Mouse (Mus musculus): ENCODE results near the gene Polr2a. TPM values are rescaled to one million over a fixed set of nuclear protein-coding genes. Genes with fewer than 3 reads are reported as not detected.
"Not testable (repeated sequence)": the region's sequence is repeated elsewhere in the genome, so short reads cannot be mapped to it uniquely, and the experiment has no call there.

Polr2a gene
- total RNA-seq, 2 experiments from 2014 or later = 64.6 to 65.4 TPM

DNA sequence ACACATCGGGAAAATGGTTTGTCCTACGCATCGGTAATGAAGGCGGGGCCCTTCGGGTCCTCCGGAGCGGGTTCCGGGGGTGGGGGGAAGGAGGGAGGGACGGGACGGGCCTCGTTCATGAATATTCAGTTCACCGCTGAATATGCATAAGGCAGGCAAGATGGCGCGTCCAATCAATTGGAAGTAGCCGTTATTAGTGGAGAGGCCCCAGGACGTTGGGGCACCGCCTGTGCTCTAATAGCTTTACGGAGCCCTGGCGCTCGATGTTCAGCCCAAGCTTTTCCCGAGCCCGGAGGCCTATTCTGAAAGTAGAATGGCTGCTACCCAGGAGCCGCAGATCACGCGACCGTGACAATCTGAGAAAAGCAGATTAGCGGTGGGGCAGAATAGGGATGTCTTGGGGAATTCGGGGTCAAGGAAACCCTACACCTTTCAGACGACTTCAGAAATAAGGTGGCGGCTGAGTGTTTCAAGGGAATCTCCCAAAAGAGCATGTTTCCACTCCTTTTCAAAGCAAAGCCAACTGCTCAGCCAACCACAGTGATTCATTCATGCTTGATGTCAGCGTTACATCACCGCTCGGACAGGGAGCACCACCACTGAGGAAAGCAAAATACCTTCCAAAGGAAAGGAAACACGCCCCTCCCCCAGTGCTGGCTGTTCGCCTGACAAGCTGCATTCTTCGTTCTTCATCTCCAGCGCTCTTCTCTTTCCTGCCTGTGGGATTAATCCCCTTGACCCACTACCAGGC is 709 bp upstream of the Polr2a start:
- TF ChIP-seq CTCF (conservative IDR thresholded peaks at IDR 0.05) = no peak
- Histone ChIP-seq H3K27ac (peak overlapping the region; percentile 100), H3K4me3 (peak overlapping the region; percentile 67)
- peak; percentile 77 to 91 for DNase-seq (ENCODE audit: low spot score in 2 of 2)

DNA sequence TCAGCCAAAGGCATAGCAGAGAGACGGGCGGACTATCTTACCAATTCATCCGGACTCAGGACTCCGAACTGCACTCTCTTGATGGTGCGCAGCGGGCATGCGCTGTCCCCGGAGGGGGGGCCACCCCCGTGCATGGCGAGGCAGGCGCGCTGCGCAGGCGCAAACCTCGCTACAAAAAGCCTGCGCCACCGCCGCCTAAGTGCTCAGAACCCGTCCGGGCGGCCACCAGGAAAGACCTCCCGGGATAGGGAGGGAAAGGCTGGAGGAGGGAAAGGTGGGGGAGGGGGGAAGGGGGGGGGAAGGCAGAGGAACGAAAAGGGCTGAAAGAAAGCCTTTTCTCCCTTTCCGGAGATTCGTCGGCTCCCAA is 364 bp downstream of the Polr2a start:
- peak; percentile 96 to 98 for DNase-seq (ENCODE audit: low spot score in 2 of 2)
- no peak for TF ChIP-seq CTCF (conservative IDR thresholded peaks at IDR 0.05)
- H3K27ac ChIP-seq = peak overlapping the region; percentile 100
- H3K4me3 ChIP-seq = peak overlapping the region; percentile 67

DNA sequence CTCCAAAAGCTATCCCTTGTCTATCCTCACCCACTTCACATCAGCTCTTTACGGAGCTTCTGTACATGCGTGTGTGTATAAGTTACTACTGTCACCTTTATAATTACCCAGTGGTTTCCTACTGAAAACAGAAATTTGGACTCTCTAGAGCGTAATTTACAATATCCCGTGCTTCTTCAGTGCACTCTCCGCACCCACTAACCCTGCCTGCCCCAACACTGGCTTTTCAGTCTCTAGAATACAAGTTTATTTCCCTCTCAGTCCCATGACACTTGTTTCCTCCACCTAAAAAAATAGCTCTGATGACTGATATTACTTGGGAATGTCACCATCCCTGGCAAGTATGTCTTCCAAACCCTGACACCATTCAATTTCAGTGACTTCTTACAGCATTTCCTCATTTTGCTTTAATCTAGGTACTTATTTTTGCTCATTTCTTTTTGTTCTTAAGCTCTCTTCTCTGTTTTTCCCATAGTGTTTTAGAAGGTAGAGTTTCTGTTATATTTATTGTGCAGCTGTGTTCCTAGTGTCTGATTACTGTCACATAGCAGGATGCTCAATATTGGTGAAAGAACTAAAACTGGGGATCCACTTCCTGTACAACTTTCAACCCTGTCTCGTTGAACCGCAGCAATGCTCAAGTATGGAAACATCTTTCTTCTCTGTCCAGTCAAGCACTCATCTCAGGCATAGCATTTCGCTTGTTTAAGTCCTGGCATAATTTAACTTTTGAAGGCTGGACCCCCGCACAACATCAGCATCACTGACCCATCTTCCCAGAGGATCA is 941 bp downstream of the Polr2a start:
- Histone ChIP-seq H3K4me3 (peak overlapping the region; percentile 67), H3K27ac (peak overlapping the region; percentile 100)
- no peak for DNase-seq (ENCODE audit: low spot score in 2 of 2)
- no peak for TF ChIP-seq CTCF (conservative IDR thresholded peaks at IDR 0.05)

DNA sequence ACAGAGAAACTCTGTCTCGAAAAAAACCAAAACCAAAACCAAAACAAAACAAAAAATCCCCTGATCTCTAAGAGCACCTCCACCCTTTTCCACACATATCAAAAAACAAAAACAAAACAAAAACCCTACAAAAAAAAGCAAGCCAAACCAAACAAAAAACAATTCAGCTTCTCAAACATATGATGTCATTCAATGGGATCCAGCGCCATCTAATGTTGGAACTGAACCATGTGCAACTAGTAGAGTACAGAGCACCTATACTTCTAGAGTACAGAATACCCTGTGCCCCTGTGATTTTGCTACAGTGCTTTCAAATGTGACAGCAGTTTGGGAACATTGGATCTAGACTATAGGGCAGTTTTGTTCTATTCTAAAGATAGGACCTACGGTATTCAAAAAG is 3.7 kb downstream of the Polr2a start:
- DNase-seq (ENCODE audit: low spot score in 2 of 2) = peak; percentile 51 to 52
- Histone ChIP-seq H3K27ac (peak overlapping the region; percentile 77), H3K4me3 (no peak overlapping the region)
- peak; percentile 84 for TF ChIP-seq CTCF (conservative IDR thresholded peaks at IDR 0.05)

DNA sequence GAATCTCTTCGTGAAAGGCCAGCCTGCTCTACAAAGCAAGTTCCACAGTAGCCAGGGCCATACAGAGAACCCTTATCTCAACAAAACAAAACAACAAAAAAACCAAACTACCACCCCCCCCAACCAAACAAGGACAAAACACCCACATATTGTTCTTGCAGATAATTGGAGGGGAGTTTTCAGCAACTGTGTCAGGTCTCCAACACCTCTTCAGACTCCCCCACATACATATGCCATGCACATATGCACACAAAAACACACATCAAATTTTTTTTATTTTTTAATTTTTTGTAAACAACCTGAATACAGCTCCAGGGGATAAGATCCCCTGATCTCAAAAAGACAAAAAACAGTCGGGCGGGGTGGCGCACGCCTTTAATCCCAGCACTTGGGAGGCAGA is 4.2 kb downstream of the Polr2a start:
- DNase-seq (ENCODE audit: low spot score in 2 of 2) = no peak
- no peak for TF ChIP-seq CTCF (conservative IDR thresholded peaks at IDR 0.05)
- H3K27ac ChIP-seq = peak overlapping the region; percentile 77
- no peak overlapping the region for H3K4me3 ChIP-seq

DNA sequence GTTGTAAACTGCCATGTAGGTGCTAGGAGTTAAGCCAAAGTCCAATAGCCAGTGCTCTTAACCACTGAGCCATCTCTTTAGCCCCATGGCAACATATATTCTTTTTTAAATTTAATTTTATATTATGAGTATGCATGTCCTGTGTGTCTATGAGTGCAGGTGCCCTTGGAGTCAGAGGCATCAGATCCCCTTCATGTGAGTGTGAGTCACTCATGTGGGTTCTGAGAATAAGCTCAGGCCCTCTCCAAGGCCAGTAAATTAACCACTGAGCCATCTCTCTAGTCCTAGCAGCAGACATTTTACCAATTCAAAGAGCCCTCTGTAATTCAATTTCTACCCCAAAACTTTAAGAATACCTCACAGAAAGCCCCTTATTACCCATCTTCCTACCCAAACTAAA is 5.8 kb downstream of the Polr2a start:
- TF ChIP-seq CTCF (conservative IDR thresholded peaks at IDR 0.05) = no peak
- Histone ChIP-seq H3K27ac (peak overlapping the region; percentile 36; the same call in 1 of the 2 replicates), H3K4me3 (no peak overlapping the region)
- DNase-seq (ENCODE audit: low spot score in 2 of 2) = no peak

DNA sequence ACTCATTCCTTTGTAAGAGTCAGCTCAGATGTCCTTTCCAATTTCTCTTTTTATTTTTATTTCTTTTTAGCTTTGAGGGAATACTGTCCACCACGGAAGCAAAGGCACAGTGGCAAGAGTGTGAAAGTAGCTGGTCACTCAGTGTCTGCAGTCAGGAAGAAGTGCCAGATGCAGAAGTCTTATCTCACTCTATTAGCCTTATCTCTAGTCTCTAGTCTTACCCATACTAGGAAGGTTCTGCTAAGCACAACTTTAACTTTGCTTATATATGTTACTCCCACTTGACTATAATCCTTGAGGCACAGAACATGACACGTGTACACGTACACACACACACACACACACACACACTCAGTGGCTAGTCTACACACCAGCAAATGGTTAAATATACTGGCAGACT is 6.8 kb downstream of the Polr2a start:
- no peak for TF ChIP-seq CTCF (conservative IDR thresholded peaks at IDR 0.05)
- no peak for DNase-seq (ENCODE audit: low spot score in 2 of 2)
- Histone ChIP-seq H3K27ac (no peak overlapping the region), H3K4me3 (no peak overlapping the region)

DNA sequence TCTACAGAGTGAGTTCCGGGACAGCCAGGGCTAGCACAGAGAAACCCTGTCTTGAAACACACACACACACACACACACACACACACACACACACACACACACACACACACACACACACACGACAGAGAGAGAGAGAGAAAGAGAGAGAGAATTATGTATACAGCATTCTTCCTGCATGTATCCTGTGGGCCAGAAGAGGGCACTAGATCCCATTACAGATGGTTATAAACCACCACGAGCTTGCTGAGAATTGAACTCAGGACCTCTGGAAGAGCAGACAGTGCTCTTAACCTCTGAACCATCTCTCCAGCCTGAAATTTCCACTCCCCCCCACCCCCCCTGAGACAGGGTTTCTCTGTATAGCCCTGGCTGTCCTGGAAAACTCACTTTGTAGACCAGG is 27.0 kb downstream of the Polr2a start:
- peak; percentile 45 for TF ChIP-seq CTCF (conservative IDR thresholded peaks at IDR 0.05)
- H3K4me3 ChIP-seq; DNase-seq (ENCODE audit: low spot score in 2 of 2); H3K27ac ChIP-seq: not testable (repeated sequence)

DNA sequence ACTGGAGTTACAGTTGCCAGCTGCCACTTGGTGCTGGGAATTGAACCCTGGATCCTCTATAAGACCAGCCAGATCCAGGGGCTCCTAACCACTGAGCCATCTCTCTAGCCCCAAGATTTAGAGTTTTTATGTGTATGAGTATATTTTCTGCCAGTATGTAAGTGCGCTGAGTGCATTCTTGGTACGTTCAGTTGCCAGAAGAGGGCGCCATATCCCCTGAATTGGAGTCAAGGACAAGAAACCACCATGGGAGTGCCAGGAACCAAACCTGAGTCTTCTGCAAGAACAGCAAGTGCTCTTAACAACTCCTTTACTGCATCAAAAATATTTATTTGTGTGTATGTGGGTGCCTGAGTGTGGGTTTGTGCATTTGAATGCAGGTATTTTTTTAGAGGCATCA is 29.4 kb downstream of the Polr2a start:
- H3K27ac ChIP-seq = no peak overlapping the region
- TF ChIP-seq CTCF (conservative IDR thresholded peaks at IDR 0.05) = peak; percentile 73
- DNase-seq (ENCODE audit: low spot score in 2 of 2) = peak in 1 of 2 experiments; percentile 14
- H3K4me3 ChIP-seq = no peak overlapping the region

DNA sequence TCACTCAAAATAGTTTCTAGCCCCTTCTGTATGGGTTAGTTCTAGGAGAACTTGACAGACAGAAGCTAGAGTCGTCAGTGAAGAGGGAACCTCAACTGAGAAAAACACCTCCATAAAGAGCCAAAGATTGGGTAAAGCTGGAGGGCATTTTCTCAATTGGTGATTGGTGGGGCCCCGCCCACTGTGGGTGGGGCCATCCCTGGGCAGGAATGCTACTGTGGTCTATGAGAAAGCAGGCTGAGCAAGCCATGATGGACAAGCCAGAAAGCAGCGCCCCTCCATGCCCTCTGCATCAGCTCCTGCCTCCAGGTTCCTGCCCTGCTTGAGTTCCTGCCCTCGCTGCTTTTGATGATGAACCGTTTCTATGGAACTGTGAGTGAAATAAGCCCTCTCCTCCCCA is 32.5 kb downstream of the Polr2a start:
- no peak for TF ChIP-seq CTCF (conservative IDR thresholded peaks at IDR 0.05)
- DNase-seq (ENCODE audit: low spot score in 2 of 2) = no peak
- H3K4me3 ChIP-seq = no peak overlapping the region
- no peak overlapping the region for H3K27ac ChIP-seq

DNA sequence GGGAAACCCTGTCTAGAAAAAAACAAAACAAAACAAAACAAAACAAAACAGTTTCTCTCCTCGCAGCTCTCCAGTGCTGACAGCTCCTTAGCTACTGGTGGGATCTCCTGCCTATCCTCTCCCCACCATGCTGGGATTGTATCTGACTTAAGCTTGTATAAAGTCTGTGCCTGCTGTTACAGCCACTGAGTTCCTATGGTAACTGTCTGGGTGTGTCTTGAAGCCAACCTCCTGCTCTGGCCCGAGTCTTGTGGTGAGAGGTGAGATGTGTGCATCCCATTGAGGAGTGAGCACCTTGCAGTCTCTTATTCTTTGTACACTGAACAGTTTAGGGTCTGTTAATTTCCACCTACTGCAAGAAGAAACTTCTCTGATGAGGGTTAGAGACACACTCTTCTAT is 35.4 kb downstream of the Polr2a start:
- Histone ChIP-seq H3K4me3 (no peak overlapping the region), H3K27ac (no peak overlapping the region)
- TF ChIP-seq CTCF (conservative IDR thresholded peaks at IDR 0.05) = no peak
- no peak for DNase-seq (ENCODE audit: low spot score in 2 of 2)

DNA sequence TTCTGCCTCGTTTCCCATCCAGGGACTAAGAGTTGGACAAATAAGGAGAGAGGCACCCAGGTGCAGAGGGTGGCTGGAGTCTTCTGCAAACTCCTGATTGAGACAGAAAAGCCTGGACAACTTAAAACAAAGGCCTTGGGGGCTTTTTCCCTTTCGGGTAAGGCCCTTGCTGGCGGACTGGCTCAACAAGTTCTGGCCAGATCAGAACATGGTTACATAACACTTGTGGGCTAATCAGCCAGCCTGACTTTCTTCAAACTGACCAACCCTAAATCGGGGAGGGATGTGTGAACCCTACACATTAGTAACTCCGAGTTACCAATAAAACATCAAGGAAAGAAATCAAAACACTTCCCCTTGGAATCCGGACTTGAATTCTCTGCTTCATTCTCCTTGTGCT is 37.6 kb downstream of the Polr2a start:
- no peak for DNase-seq (ENCODE audit: low spot score in 2 of 2)
- no peak for TF ChIP-seq CTCF (conservative IDR thresholded peaks at IDR 0.05)
- Histone ChIP-seq H3K4me3 (no peak overlapping the region), H3K27ac (no peak overlapping the region)

DNA sequence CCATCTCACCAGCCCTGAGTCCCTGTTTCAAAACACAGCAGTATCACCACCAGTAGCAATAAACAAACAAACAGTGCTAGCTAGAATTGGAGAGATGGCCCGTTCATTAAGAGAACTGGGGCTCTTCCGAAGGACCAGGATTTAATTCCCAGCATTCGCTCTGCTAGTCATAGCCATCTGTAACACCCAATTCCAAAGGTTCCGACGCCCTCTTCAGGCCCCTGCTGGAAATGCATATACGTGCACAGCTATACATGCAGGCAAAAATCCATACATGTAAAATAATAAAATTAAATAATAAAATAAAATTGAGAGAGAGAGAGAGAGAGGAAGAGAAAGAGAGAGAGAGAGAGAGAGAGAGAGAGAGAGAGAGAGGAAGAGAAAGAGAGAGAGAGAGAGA is 39.0 kb downstream of the Polr2a start:
- no peak for DNase-seq (ENCODE audit: low spot score in 2 of 2)
- Histone ChIP-seq H3K4me3 (no peak overlapping the region), H3K27ac (no peak overlapping the region)
- TF ChIP-seq CTCF (conservative IDR thresholded peaks at IDR 0.05) = peak; percentile 31

DNA sequence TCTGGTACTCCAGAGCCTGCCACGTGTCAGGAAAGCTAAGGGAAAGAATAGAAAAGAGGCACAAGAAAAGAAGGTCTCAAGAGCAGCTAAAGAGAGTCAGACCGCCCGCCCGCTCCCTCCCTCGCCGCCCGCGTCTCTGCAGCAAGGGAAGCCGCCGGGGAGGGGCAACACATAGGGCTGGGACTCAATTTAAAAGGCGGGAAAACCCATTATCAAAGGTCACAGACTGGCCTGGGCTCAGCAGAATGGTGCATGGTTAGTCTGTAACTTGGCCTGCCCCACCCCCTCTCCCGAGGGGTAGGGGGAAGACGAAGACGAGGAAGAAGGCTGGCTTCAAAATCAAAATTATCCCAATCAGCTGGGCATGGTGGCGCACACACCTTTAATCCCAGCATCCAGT is 39.8 kb downstream of the Polr2a start:
- TF ChIP-seq CTCF (conservative IDR thresholded peaks at IDR 0.05) = no peak
- no peak overlapping the region for H3K4me3 ChIP-seq
- DNase-seq (ENCODE audit: low spot score in 2 of 2) = no peak
- no peak overlapping the region for H3K27ac ChIP-seq

All from layer of hippocampus, adult 2 months (tissue).